Mouse (Mus musculus) small intestine, adult 2 months (tissue): ENCODE measurements at regions not wholly inside any gene's neighbourhood (a gene's known extent, or its start where the extent isn't known, plus 50 kb on each side); places are given as distances from the start of the nearest gene placed in this dataset.

Experiments
- H3K27ac ChIP-seq: fragments of 200-500 bp; 2 replicates; pipeline ENCODE4 v1.5.1; 2012; ENCODE audit warnings: low read depth, low read length, control low read depth, inconsistent platforms; ENCODE audit not compliant: insufficient read depth
- H3K27me3 ChIP-seq: fragments of 200-500 bp; 2 replicates; pipeline ENCODE4 v1.6.1; 2012; ENCODE audit warnings: mild to moderate bottlenecking, moderate library complexity, low read length, inconsistent platforms; ENCODE audit not compliant: control insufficient read depth, insufficient read depth
- H3K36me3 ChIP-seq: fragments of 200-500 bp; 2 replicates; pipeline ENCODE4 v1.6.1; 2012; ENCODE audit warnings: mild to moderate bottlenecking, low read length, control low read depth, inconsistent platforms; ENCODE audit not compliant: control insufficient read depth, insufficient read depth
- H3K4me1 ChIP-seq: fragments of 200-500 bp; 2 replicates; pipeline ENCODE4 v1.6.1; 2012; ENCODE audit warnings: low read length, inconsistent platforms, mixed read lengths; ENCODE audit not compliant: control insufficient read depth, insufficient read depth, insufficient read length
- H3K4me3 ChIP-seq: fragments of 200-500 bp; 2 replicates; pipeline ENCODE4 v1.5.1; 2012; ENCODE audit warnings: low read depth, mild to moderate bottlenecking, control low read depth, inconsistent platforms, low read length, moderate library complexity
- CTCF ChIP-seq: fragments of 200-500 bp; IDR thresholded peaks from 2 replicates; pipeline ENCODE4 v1.5.1; 2012; ENCODE audit warnings: low read depth, mild to moderate bottlenecking, control low read depth, inconsistent platforms, low read length, moderate library complexity, mixed read lengths; ENCODE audit not compliant: insufficient replicate concordance, insufficient read length; ENCODE audit errors: extremely low read depth
- POLR2A ChIP-seq: fragments of 200-500 bp; IDR thresholded peaks from 2 replicates; pipeline ENCODE4 v1.6.1; 2012; ENCODE audit warnings: low read depth, mild to moderate bottlenecking, control low read depth, inconsistent platforms, low read length, moderate library complexity
- whole genome bisulfite sequencing: fragments of 180-500 bp; shearing (Covaris S2); methylation state at CpG from one replicate; pipeline ENCODE4 v1.1.7; 2018; 5-methylcytosine and 5-hydroxymethylcytosine counted together

- no peak overlapping the region for H3K27ac ChIP-seq
- H3K27me3 ChIP-seq = no peaks in the 10 kb centered on the region
- no peaks in the 10 kb centered on the region for H3K36me3 ChIP-seq
- 84% methylated on average over 6 of the region's 6 CpGs for WGBS
- H3K4me3 ChIP-seq = no peak overlapping the region
- no peak for TF ChIP-seq CTCF
- TF ChIP-seq POLR2A = no peak
- 0 out of 2 replicates have a peak, but pooled peaks cover 2% of the 10 kb centered on the region for H3K4me1 ChIP-seq
Observed at GRCm38 (mm10) chr5:46442600-46443248, 585.3 kb upstream of the Lcorl start.

GRCm38 (mm10) chr5:46441716-46442115 is 584.3 kb upstream of the Lcorl start:
- H3K4me3 ChIP-seq = no peak overlapping the region
- H3K27ac ChIP-seq = no peak overlapping the region
- H3K36me3 ChIP-seq = no peaks in the 10 kb centered on the region
- 0 out of 2 replicates have a peak, but pooled peaks cover 2% of the 10 kb centered on the region for H3K4me1 ChIP-seq
- no peaks in the 10 kb centered on the region for H3K27me3 ChIP-seq
- TF ChIP-seq CTCF (no peak), POLR2A (no peak)

- H3K27me3 ChIP-seq = no peaks in the 10 kb centered on the region
- no peak overlapping the region for H3K4me3 ChIP-seq
- WGBS = 52% methylated on average over 3 of the region's 3 CpGs
- no peak overlapping the region for H3K27ac ChIP-seq
- H3K36me3 ChIP-seq = no peaks in the 10 kb centered on the region
- TF ChIP-seq CTCF (no peak), POLR2A (no peak)
- H3K4me1 ChIP-seq = no peaks in the 10 kb centered on the region
Observed at GRCm38 (mm10) chr5:46431644-46432367, 574.4 kb upstream of the Lcorl start.

GRCm38 (mm10) chr5:46422738-46423137 is 565.3 kb upstream of the Lcorl start:
- 80% methylated on average over 3 of the region's 3 CpGs for WGBS
- Histone ChIP-seq H3K27me3 (no peaks in the 10 kb centered on the region), H3K27ac (no peak overlapping the region), H3K36me3 (no peaks in the 10 kb centered on the region), H3K4me3 (no peak overlapping the region), H3K4me1 (no peaks in the 10 kb centered on the region)
- TF ChIP-seq CTCF = no peak
- no peak for TF ChIP-seq POLR2A

- no peaks in the 10 kb centered on the region for H3K4me1 ChIP-seq
- H3K36me3 ChIP-seq = no peaks in the 10 kb centered on the region
- TF ChIP-seq CTCF = no peak
- no peak for TF ChIP-seq POLR2A
- no peaks in the 10 kb centered on the region for H3K27me3 ChIP-seq
- H3K4me3 ChIP-seq = no peak overlapping the region
- no peak overlapping the region for H3K27ac ChIP-seq
- 78% methylated on average over 2 of the region's 2 CpGs for WGBS
Observed at GRCm38 (mm10) chr5:46406969-46407368, 549.6 kb upstream of the Lcorl start.

- 40% methylated on average over 3 of the region's 3 CpGs for WGBS
- TF ChIP-seq CTCF = no peak
- TF ChIP-seq POLR2A = no peak
- no peak overlapping the region for H3K27ac ChIP-seq
- no peaks in the 10 kb centered on the region for H3K27me3 ChIP-seq
- H3K36me3 ChIP-seq = no peaks in the 10 kb centered on the region
- no peak overlapping the region for H3K4me3 ChIP-seq
- no peaks in the 10 kb centered on the region for H3K4me1 ChIP-seq
Observed at GRCm38 (mm10) chr5:46406404-46406803, 549.0 kb upstream of the Lcorl start.

- WGBS = 78% methylated on average over 2 of the region's 2 CpGs
- no peaks in the 10 kb centered on the region for H3K36me3 ChIP-seq
- no peak overlapping the region for H3K4me3 ChIP-seq
- H3K27me3 ChIP-seq = no peaks in the 10 kb centered on the region
- H3K27ac ChIP-seq = no peak overlapping the region
- no peak for TF ChIP-seq POLR2A
- H3K4me1 ChIP-seq = no peaks in the 10 kb centered on the region
Observed at GRCm38 (mm10) chr5:46386591-46386990, 529.2 kb upstream of the Lcorl start.

GRCm38 (mm10) chr5:46367328-46367727 is 509.9 kb upstream of the Lcorl start:
- no peak for TF ChIP-seq POLR2A
- no peak for TF ChIP-seq CTCF
- Histone ChIP-seq H3K4me3 (no peak overlapping the region), H3K27me3 (no peaks in the 10 kb centered on the region), H3K36me3 (no peaks in the 10 kb centered on the region), H3K27ac (no peak overlapping the region), H3K4me1 (no peaks in the 10 kb centered on the region)
- 68% methylated on average over 1 of the region's 1 CpGs for WGBS
